Mouse (Mus musculus) intestine, embryonic 15.5 days (tissue): ENCODE measurements at regions not wholly inside any gene's neighbourhood (a gene's known extent, or its start where the extent isn't known, plus 50 kb on each side); places are given as distances from the start of the nearest gene placed in this dataset.
"Not testable (repeated sequence)": the region's sequence is repeated elsewhere in the genome, so short reads cannot be mapped to it uniquely, and the experiment has no call there.

Experiments used
- ATAC-seq: fragments of 200-750 bp; cut with Nextera tagmentation; 2 replicates; pipeline ENCODE4 v1.8.0; 2017; ENCODE audit warnings: moderate TSS enrichment, moderate library complexity
- H3K27ac ChIP-seq: fragments of 300-500 bp; sonication (generic); 2 replicates; pipeline ENCODE4 v1.5.1; 2015; ENCODE audit warnings: mild to moderate bottlenecking, inconsistent platforms
- H3K27me3 ChIP-seq: fragments of 300-500 bp; sonication (generic); replicated peaks from 2 replicates; pipeline ENCODE4 v1.6.1; 2015; ENCODE audit warnings: inconsistent platforms
- H3K36me3 ChIP-seq: fragments of 300-500 bp; sonication (generic); 2 replicates; pipeline ENCODE4 v1.6.1; 2015; ENCODE audit warnings: inconsistent platforms
- H3K4me1 ChIP-seq: fragments of 300-500 bp; sonication (generic); replicated peaks from 2 replicates; pipeline ENCODE4 v1.6.1; 2015; ENCODE audit warnings: inconsistent platforms
- H3K4me2 ChIP-seq: fragments of 300-500 bp; sonication (generic); replicated peaks from 2 replicates; pipeline ENCODE4 v1.6.1; 2015; ENCODE audit warnings: mild to moderate bottlenecking, inconsistent platforms
- H3K4me3 ChIP-seq: fragments of 300-500 bp; sonication (generic); replicated peaks from 2 replicates; pipeline ENCODE4 v1.5.1; 2015; ENCODE audit warnings: inconsistent platforms
- H3K9ac ChIP-seq: fragments of 300-500 bp; sonication (generic); 2 replicates; pipeline ENCODE4 v1.6.1; 2015; ENCODE audit warnings: inconsistent platforms
- H3K9me3 ChIP-seq: fragments of 300-500 bp; sonication (generic); 2 replicates; pipeline ENCODE4 v1.6.1; 2016; ENCODE audit warnings: inconsistent platforms
- WGBS: fragments of 180-500 bp; shearing (Covaris S2); methylation state at CpG from one replicate; pipeline ENCODE4 v1.1.7; 2015; 5-methylcytosine and 5-hydroxymethylcytosine counted together

GRCm38 (mm10) chr5:67487965-67488409, 59.9 kb upstream of the Bend4 start:
- 43% methylated on average over 11 of the region's 11 CpGs for WGBS
- H3K36me3 ChIP-seq, result no peaks in the 10 kb centered on the region
- no peak overlapping the region for H3K9ac ChIP-seq
- no peaks in the 10 kb centered on the region for H3K9me3 ChIP-seq
- no peak overlapping the region for H3K27ac ChIP-seq
- no peak overlapping the region for H3K4me2 ChIP-seq
- 0 out of 2 replicates have a peak, but pooled peaks cover 1% of the 10 kb centered on the region for H3K4me1 ChIP-seq
- no peak overlapping the region for H3K4me3 ChIP-seq
- ATAC-seq, result peak; percentile 28; the same call in 1 of the 2 replicates
- H3K27me3 ChIP-seq, result no peaks in the 10 kb centered on the region

DNA sequence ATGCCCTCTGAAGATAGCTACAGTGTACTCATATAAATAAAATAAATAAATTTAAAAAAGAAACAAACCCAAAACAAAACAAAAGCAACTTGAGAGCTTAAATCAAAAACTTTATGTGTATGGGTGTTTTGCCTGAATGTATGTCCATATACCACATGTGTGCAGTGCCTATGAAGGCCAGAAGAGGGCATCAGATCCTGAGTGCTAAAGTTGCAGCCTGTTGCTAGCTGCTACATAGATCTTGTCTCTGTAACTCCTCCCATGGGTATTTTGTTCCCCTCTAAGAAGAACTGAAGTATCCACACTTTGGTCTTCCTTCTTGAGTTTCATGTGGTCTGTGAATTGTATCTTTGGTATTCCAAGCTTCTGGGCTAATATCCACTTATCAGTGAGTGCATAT, 62.6 kb upstream of the Bend4 start:
- not testable (repeated sequence) for ATAC-seq, H3K9me3 ChIP-seq

DNA sequence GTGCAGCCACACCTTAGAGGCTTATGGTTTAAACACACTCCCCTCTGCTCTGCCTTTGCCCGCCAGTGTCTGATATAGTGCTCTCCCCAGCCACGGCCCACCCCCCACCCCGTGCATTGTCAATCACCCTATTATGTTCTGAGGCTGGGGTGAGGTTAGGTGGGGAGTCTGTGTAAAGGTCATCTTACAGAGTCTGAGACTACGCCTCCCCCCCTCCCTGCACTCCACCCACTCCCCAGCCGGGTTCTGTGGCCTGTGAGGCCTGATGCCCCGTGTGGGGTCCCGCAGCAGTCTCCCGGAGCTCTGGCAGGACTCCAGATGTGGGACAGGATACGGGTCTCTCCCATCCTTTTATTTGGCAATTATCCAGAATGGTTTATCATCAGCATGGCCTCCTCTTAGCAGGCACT, 64.8 kb upstream of the Bend4 start:
- 21% methylated on average over 9 of the region's 9 CpGs for WGBS
- Histone ChIP-seq H3K4me3 (no peak overlapping the region), H3K9ac (no peak overlapping the region), H3K4me2 (no peak overlapping the region), H3K4me1 (0 out of 2 replicates have a peak, but pooled peaks cover 2% of the 10 kb centered on the region), H3K9me3 (no peaks in the 10 kb centered on the region), H3K27me3 (no peaks in the 10 kb centered on the region), H3K27ac (no peak overlapping the region), H3K36me3 (no peaks in the 10 kb centered on the region)
- peak; percentile 25; the same call in 1 of the 2 replicates for ATAC-seq

More for the DNA sequence above, 62.6 kb upstream of the Bend4 start:
- not testable (repeated sequence) for H3K27ac ChIP-seq, H3K4me2 ChIP-seq, H3K27me3 ChIP-seq, H3K4me1 ChIP-seq, H3K4me3 ChIP-seq, H3K9ac ChIP-seq, H3K36me3 ChIP-seq

DNA sequence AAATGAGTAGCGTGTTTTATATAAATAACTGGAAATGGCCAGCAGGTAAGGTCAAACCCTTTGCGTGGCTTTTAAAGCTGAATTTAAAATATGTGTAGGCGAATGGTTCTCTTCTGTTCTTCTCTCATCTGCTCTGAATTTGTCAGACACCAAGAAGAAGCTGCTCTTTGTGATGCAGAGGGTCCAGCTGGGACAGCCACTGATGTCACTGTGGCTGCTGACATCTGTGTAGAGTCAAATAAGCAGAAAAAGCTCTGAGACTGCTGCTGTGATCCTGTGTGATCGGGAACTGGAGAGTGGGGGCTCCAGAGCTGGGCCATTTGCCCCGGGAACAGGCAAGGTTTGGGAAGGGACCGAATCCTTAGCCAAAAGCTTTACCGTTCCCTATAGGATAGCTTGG, 68.6 kb upstream of the Bend4 start:
- WGBS, result 79% methylated on average over 7 of the region's 7 CpGs
- no peak for ATAC-seq
- Histone ChIP-seq H3K4me2 (no peak overlapping the region), H3K4me1 (0 out of 2 replicates have a peak, but pooled peaks cover 2% of the 10 kb centered on the region), H3K9ac (no peak overlapping the region), H3K27me3 (no peaks in the 10 kb centered on the region), H3K9me3 (no peaks in the 10 kb centered on the region), H3K4me3 (no peak overlapping the region), H3K27ac (no peak overlapping the region), H3K36me3 (no peaks in the 10 kb centered on the region)

- no peaks in the 10 kb centered on the region for H3K36me3 ChIP-seq
- H3K9ac ChIP-seq, result no peak overlapping the region
- no peaks in the 10 kb centered on the region for H3K27me3 ChIP-seq
- no peak overlapping the region for H3K27ac ChIP-seq
- no peaks in the 10 kb centered on the region for H3K4me1 ChIP-seq
- no peak overlapping the region for H3K4me3 ChIP-seq
- H3K9me3 ChIP-seq, result no peaks in the 10 kb centered on the region
- 87% methylated on average over 5 of the region's 5 CpGs for WGBS
- 0 out of 2 replicates have a peak, but pooled peaks have one; percentile 56 for ATAC-seq
- no peak overlapping the region for H3K4me2 ChIP-seq
Observed at GRCm38 (mm10) chr5:67520251-67520650, 87.4 kb upstream of the Shisa3 start.

GRCm38 (mm10) chr5:67521423-67521912, 86.2 kb upstream of the Shisa3 start:
- Histone ChIP-seq H3K4me2 (no peak overlapping the region), H3K4me1 (no peaks in the 10 kb centered on the region), H3K9ac (no peak overlapping the region), H3K36me3 (no peaks in the 10 kb centered on the region), H3K27ac (0 out of 2 replicates have a peak overlapping the region, but pooled peaks have one; percentile 32), H3K4me3 (no peak overlapping the region), H3K27me3 (no peaks in the 10 kb centered on the region), H3K9me3 (no peaks in the 10 kb centered on the region)
- ATAC-seq, result peak; percentile 92
- WGBS, result 56% methylated on average over 3 of the region's 3 CpGs

- Histone ChIP-seq H3K9ac (no peak overlapping the region), H3K4me3 (no peak overlapping the region), H3K4me1 (peaks cover 4% of the 10 kb centered on the region), H3K27ac (no peak overlapping the region), H3K4me2 (no peak overlapping the region), H3K36me3 (no peaks in the 10 kb centered on the region), H3K27me3 (no peaks in the 10 kb centered on the region; the same call in 1 of the 2 replicates), H3K9me3 (no peaks in the 10 kb centered on the region)
- WGBS, result 52% methylated on average over 5 of the region's 5 CpGs
- ATAC-seq, result no peak
Observed at GRCm38 (mm10) chr5:67530149-67530548, 77.5 kb upstream of the Shisa3 start.

DNA sequence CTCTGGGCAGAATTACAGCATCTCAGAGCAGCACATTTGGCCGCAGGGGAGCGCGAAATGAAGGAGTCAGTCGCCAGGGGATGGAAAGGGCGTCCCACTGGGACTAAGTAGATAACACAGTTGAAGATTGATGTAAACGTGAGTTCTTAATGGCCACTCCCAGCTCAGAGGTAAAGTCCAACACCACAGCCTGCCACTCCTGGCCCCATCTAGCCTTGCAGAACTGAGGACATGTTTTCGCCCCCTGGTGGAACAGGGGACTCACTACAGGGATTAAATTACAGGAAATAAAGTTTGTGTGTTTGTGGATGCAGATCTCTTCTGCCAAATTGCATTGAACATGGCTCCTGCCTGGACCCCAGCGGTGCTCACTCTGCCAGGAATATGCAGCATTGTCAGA, 76.7 kb upstream of the Shisa3 start:
- H3K27ac ChIP-seq, result no peak overlapping the region
- no peaks in the 10 kb centered on the region for H3K9me3 ChIP-seq
- 29% methylated on average over 8 of the region's 8 CpGs for WGBS
- H3K9ac ChIP-seq, result no peak overlapping the region
- H3K36me3 ChIP-seq, result no peaks in the 10 kb centered on the region
- H3K4me1 ChIP-seq, result peaks cover 4% of the 10 kb centered on the region
- no peaks in the 10 kb centered on the region; the same call in 1 of the 2 replicates for H3K27me3 ChIP-seq
- H3K4me2 ChIP-seq, result no peak overlapping the region
- H3K4me3 ChIP-seq, result no peak overlapping the region
- ATAC-seq, result peak; percentile 85

DNA sequence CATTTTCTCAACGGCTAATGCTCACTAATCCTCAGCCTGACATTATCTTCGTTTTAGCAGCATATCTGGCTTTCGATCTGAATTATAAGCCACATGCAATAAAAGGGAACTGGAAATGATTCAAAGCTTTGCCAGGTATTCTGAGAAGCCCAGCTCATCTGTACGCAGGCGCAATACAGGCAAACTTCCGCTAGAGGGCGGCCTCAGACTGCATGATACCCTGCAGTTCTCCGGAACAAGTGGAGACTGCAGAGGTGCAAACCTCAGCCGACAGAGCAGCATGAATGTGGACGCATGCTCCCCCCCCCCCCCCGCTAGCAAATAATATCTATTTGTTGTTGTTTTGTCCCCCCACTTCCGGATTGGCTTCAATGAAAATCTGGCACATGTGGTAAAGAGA, 75.3 kb upstream of the Shisa3 start:
- H3K9ac ChIP-seq, result no peak overlapping the region
- peak; percentile 84 for ATAC-seq
- no peaks in the 10 kb centered on the region for H3K36me3 ChIP-seq
- H3K27ac ChIP-seq, result no peak overlapping the region
- no peaks in the 10 kb centered on the region for H3K9me3 ChIP-seq
- 3% methylated on average over 12 of the region's 12 CpGs for WGBS
- H3K4me1 ChIP-seq, result peaks cover 4% of the 10 kb centered on the region
- peak overlapping the region; percentile 39 for H3K4me2 ChIP-seq
- H3K27me3 ChIP-seq, result no peaks in the 10 kb centered on the region; the same call in 1 of the 2 replicates
- H3K4me3 ChIP-seq, result no peak overlapping the region

DNA sequence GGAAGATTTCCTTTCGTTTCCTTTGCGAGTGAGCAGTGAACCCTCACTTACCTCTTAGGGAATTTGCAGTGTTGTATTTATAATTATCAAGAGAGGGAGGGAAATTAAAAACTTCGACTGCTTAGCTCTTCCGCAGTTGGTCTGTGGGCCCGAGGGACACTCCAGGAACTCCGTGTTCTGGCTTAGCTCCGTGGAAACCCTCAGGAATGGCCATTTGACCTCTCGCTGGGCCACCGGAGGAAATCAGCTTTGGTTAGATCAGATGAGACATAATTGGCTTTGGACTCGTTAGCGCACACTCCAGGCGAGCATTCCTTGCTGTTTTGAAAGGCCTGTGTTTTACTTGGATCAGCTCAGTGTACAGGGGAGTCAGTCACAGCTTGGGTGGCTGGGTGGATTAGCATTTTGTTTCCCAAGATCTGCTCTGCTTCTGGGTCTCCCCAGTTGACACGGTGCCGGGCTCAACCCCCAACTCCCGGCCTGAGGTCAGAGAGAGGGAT, 74.9 kb upstream of the Shisa3 start:
- H3K4me3 ChIP-seq, result no peak overlapping the region
- no peak overlapping the region for H3K27ac ChIP-seq
- no peaks in the 10 kb centered on the region for H3K36me3 ChIP-seq
- peak overlapping the region; percentile 39 for H3K4me2 ChIP-seq
- no peak for ATAC-seq
- no peaks in the 10 kb centered on the region; the same call in 1 of the 2 replicates for H3K27me3 ChIP-seq
- H3K9ac ChIP-seq, result no peak overlapping the region
- no peaks in the 10 kb centered on the region for H3K9me3 ChIP-seq
- peaks cover 4% of the 10 kb centered on the region for H3K4me1 ChIP-seq
- 43% methylated on average over 15 of the region's 15 CpGs for WGBS

- 63% methylated on average over 7 of the region's 7 CpGs for WGBS
- Histone ChIP-seq H3K36me3 (no peaks in the 10 kb centered on the region), H3K27me3 (no peaks in the 10 kb centered on the region; the same call in 1 of the 2 replicates), H3K9ac (no peak overlapping the region), H3K4me2 (no peak overlapping the region), H3K4me1 (peaks cover 4% of the 10 kb centered on the region), H3K4me3 (no peak overlapping the region), H3K27ac (no peak overlapping the region), H3K9me3 (no peaks in the 10 kb centered on the region)
- no peak for ATAC-seq
Observed at GRCm38 (mm10) chr5:67534056-67534455, 73.6 kb upstream of the Shisa3 start.

- H3K9ac ChIP-seq, result no peak overlapping the region
- no peaks in the 10 kb centered on the region for H3K36me3 ChIP-seq
- 69% methylated on average over 5 of the region's 5 CpGs for WGBS
- no peak overlapping the region for H3K27ac ChIP-seq
- ATAC-seq, result no peak
- H3K9me3 ChIP-seq, result no peaks in the 10 kb centered on the region
- H3K4me2 ChIP-seq, result no peak overlapping the region
- no peak overlapping the region for H3K4me3 ChIP-seq
- H3K4me1 ChIP-seq, result peaks cover under 1% of the 10 kb centered on the region; the same call in 1 of the 2 replicates
- no peaks in the 10 kb centered on the region; the same call in 1 of the 2 replicates for H3K27me3 ChIP-seq
Observed at GRCm38 (mm10) chr5:67537990-67538389, 69.7 kb upstream of the Shisa3 start.
